Mouse (Mus musculus): ENCODE measurements around the gene Kcnn3.

The Kcnn3 gene

GRCm38 (mm10) chr3:89613526-89614523, 93.9 kb downstream of the Kcnn3 start:
- no peak for DNase-seq (ENCODE audit: low read depth, low spot score)

- DNase-seq (ENCODE audit: low read depth, low spot score): peak; percentile 76
These were observed 96.9 kb downstream of the Kcnn3 start for GRCm38 (mm10) chr3:89616861-89617260.

GRCm38 (mm10) chr3:89617360-89617759, 97.4 kb downstream of the Kcnn3 start:
- no peak for DNase-seq (ENCODE audit: low read depth, low spot score)

- DNase-seq (ENCODE audit: low read depth, low spot score): no peak
These were observed 102.9 kb downstream of the Kcnn3 start for GRCm38 (mm10) chr3:89622825-89623224.

- DNase-seq (ENCODE audit: low read depth, low spot score): peak; percentile 74
These were observed 103.6 kb downstream of the Kcnn3 start for GRCm38 (mm10) chr3:89623531-89623930.

- no peak for DNase-seq (ENCODE audit: low read depth, low spot score)
These were observed 104.0 kb downstream of the Kcnn3 start for GRCm38 (mm10) chr3:89624001-89624400.

GRCm38 (mm10) chr3:89624814-89625445, 105.0 kb downstream of the Kcnn3 start:
- no peak for DNase-seq (ENCODE audit: low read depth, low spot score)

GRCm38 (mm10) chr3:89626556-89626955, 106.6 kb downstream of the Kcnn3 start:
- DNase-seq (ENCODE audit: low read depth, low spot score): no peak

- DNase-seq (ENCODE audit: low read depth, low spot score): no peak
These were observed 109.8 kb downstream of the Kcnn3 start for GRCm38 (mm10) chr3:89629811-89630210.

- no peak for DNase-seq (ENCODE audit: low read depth, low spot score)
These were observed 111.8 kb downstream of the Kcnn3 start for GRCm38 (mm10) chr3:89631750-89632149.

GRCm38 (mm10) chr3:89633531-89633930, 113.6 kb downstream of the Kcnn3 start:
- no peak for DNase-seq (ENCODE audit: low read depth, low spot score)

GRCm38 (mm10) chr3:89633941-89634340, 114.0 kb downstream of the Kcnn3 start:
- no peak for DNase-seq (ENCODE audit: low read depth, low spot score)

GRCm38 (mm10) chr3:89640804-89641203, 120.8 kb downstream of the Kcnn3 start:
- no peak for DNase-seq (ENCODE audit: low read depth, low spot score)

- no peak for DNase-seq (ENCODE audit: low read depth, low spot score)
These were observed 123.4 kb downstream of the Kcnn3 start for GRCm38 (mm10) chr3:89643391-89643790.

GRCm38 (mm10) chr3:89646813-89647255, 126.9 kb downstream of the Kcnn3 start:
- DNase-seq (ENCODE audit: low read depth, low spot score): peak; percentile 51

GRCm38 (mm10) chr3:89647268-89647874, 127.4 kb downstream of the Kcnn3 start:
- DNase-seq (ENCODE audit: low read depth, low spot score): peak; percentile 85

- DNase-seq (ENCODE audit: low read depth, low spot score): no peak
These were observed 129.9 kb downstream of the Kcnn3 start for GRCm38 (mm10) chr3:89649890-89650289.

GRCm38 (mm10) chr3:89653231-89653954, 133.4 kb downstream of the Kcnn3 start:
- DNase-seq (ENCODE audit: low read depth, low spot score): no peak

GRCm38 (mm10) chr3:89657092-89657491, 137.1 kb downstream of the Kcnn3 start:
- DNase-seq (ENCODE audit: low read depth, low spot score): no peak

GRCm38 (mm10) chr3:89658457-89658856, 138.5 kb downstream of the Kcnn3 start:
- DNase-seq (ENCODE audit: low read depth, low spot score): no peak

GRCm38 (mm10) chr3:89659938-89660620, 140.1 kb downstream of the Kcnn3 start:
- DNase-seq (ENCODE audit: low read depth, low spot score): no peak

Data from ZHBTc4 (cell line).